7 mouse cellular contexts compared by ENCODE assay signal in genomic region chr9:49493979-49494649, GRCm38 (mm10). TPM values are rescaled to one million over a fixed set of nuclear protein-coding genes. Genes with fewer than 3 reads are reported as not detected.
A peak's percentile ranks its signal among the peaks of the same experiment; 100 is the strongest.
DNase-seq lines count a peak whose midpoint lies in the region; ATAC-seq and TF ChIP-seq lines count a peak whose summit lies in the region.

No protein-coding gene starts in this region.

- WGBS in forebrain, embryonic 15.5 days = 4% methylated on average over 4 of the region's 4 CpGs
- WGBS in hindbrain, embryonic 10.5 days = 8% methylated on average over 4 of the region's 4 CpGs

- H3K9ac ChIP-seq in forebrain, embryonic 15.5 days (replicated peaks) = 0 out of 2 replicates have a peak overlapping the region, but pooled peaks have one; percentile 12

- H3K27ac ChIP-seq in forebrain, embryonic 15.5 days (replicated peaks) = no peak overlapping the region
- H3K27ac ChIP-seq in hindbrain, embryonic 10.5 days = peak overlapping the region; percentile 73
- H3K27ac ChIP-seq in layer of hippocampus, adult 2 months = no peak overlapping the region

- peak; percentile 79 for DNase-seq in R1 (ENCODE audit: low read depth, low spot score)
- DNase-seq in cerebellum, adult 11-12 months = peak; percentile 49
- DNase-seq in hindbrain, embryonic 10.5 days (ENCODE audit: low spot score) = peak; percentile 69
- DNase-seq in layer of hippocampus, adult 2 months (ENCODE audit: low spot score in 2 of 2) = peak; percentile 55 to 82
- DNase-seq in lung, postnatal 14 days = peak; percentile 62
- peak; percentile 96 for DNase-seq in retina, embryonic 14.5 days (ENCODE audit: low spot score)

- TF ChIP-seq CTCF in layer of hippocampus, adult 2 months (conservative IDR thresholded peaks at IDR 0.05) = peak; percentile 99

- no peaks in the 10 kb centered on the region for H3K27me3 ChIP-seq in forebrain, embryonic 15.5 days
- 0 out of 2 replicates have a peak, but pooled peaks cover 3% of the 10 kb centered on the region for H3K27me3 ChIP-seq in hindbrain, embryonic 10.5 days (ENCODE audit: insufficient read depth, poor library complexity, severe bottlenecking)

- H3K4me2 ChIP-seq in forebrain, embryonic 15.5 days (replicated peaks) = no peak overlapping the region

- no peak overlapping the region for H3K4me3 ChIP-seq in forebrain, embryonic 15.5 days
- H3K4me3 ChIP-seq in hindbrain, embryonic 10.5 days = 0 out of 2 replicates have a peak overlapping the region, but pooled peaks have one; percentile 13
- no peak overlapping the region for H3K4me3 ChIP-seq in layer of hippocampus, adult 2 months

- no peaks in the 10 kb centered on the region for H3K36me3 ChIP-seq in forebrain, embryonic 15.5 days
- no peaks in the 10 kb centered on the region for H3K36me3 ChIP-seq in hindbrain, embryonic 10.5 days

- H3K4me1 ChIP-seq in forebrain, embryonic 15.5 days = peaks cover 14% of the 10 kb centered on the region
- peaks cover 10% of the 10 kb centered on the region; the same call in 1 of the 2 replicates for H3K4me1 ChIP-seq in hindbrain, embryonic 10.5 days (replicated peaks)

- no peaks in the 10 kb centered on the region for H3K9me3 ChIP-seq in forebrain, embryonic 15.5 days
- no peaks in the 10 kb centered on the region for H3K9me3 ChIP-seq in hindbrain, embryonic 10.5 days

- ATAC-seq in forebrain, embryonic 15.5 days (replicated peaks) = peak; percentile 74

RNA-seq across cellular contexts. Expression of gene Ttc12, which starts 8.1 kb away (rescaled TPM):
- polyA plus RNA-seq in forebrain, embryonic 15.5 days (2015; fragmentation: Nextera tagmentation; extraction: Ambion mirVana) = 0.83 and 1.8 TPM in 2 replicates
- 1.9 and 2.7 TPM in 2 replicates for polyA plus RNA-seq in hindbrain, embryonic 10.5 days (2016; fragmentation: Nextera tagmentation; extraction: Ambion mirVana)
- 1 to 10 TPM; 2.0 to 2.1 TPM for total RNA-seq in layer of hippocampus, adult 2 months (2021)
